8 mouse cellular contexts compared by ENCODE assay signal in genomic region chr7:120328087-120328793, GRCm38 (mm10). TPM values are rescaled to one million over a fixed set of nuclear protein-coding genes. Genes with fewer than 3 reads are reported as not detected.
DNase-seq lines count a peak whose midpoint lies in the region; ATAC-seq and TF ChIP-seq lines count a peak whose summit lies in the region.

Abca15 (plus strand) TSS chr7:120328670.

- no peaks in the 10 kb centered on the region for H3K9me3 ChIP-seq in heart, embryonic 11.5 days (replicated peaks; ENCODE audit: control insufficient read depth, low read length)
- no peaks in the 10 kb centered on the region for H3K9me3 ChIP-seq in ES-E14 (ENCODE audit: control insufficient read depth, insufficient read depth, low read depth, low read length)
- H3K9me3 ChIP-seq in embryonic facial prominence, embryonic 11.5 days (replicated peaks; ENCODE audit: control insufficient read depth, low read length): no peaks in the 10 kb centered on the region
- H3K9me3 ChIP-seq in hindbrain, embryonic 16.5 days (ENCODE audit: control insufficient read depth, low read length): no peaks in the 10 kb centered on the region
- no peaks in the 10 kb centered on the region for H3K9me3 ChIP-seq in liver, embryonic 15.5 days (replicated peaks)

- no peak within 1 kb of the TSS for H3K27ac ChIP-seq in heart, embryonic 11.5 days (ENCODE audit: low read depth, low read length)
- H3K27ac ChIP-seq in heart, adult 2 months: no peak within 1 kb of the TSS
- no peak within 1 kb of the TSS for H3K27ac ChIP-seq in ES-E14 (ENCODE audit: insufficient read depth, low read depth, low read length, poor library complexity, severe bottlenecking)
- H3K27ac ChIP-seq in embryonic facial prominence, embryonic 11.5 days (replicated peaks; ENCODE audit: low read depth, low read length): no peak within 1 kb of the TSS
- H3K27ac ChIP-seq in hindbrain, embryonic 16.5 days (ENCODE audit: low read depth, low read length): no peak within 1 kb of the TSS
- H3K27ac ChIP-seq in liver, embryonic 15.5 days (replicated peaks): no peak within 1 kb of the TSS

- no peak for DNase-seq in heart, adult 2 months
- no peak for DNase-seq in ES-E14 (ENCODE audit: low read depth, low spot score)
- no peak for DNase-seq in embryonic facial prominence, embryonic 11.5 days (ENCODE audit: low spot score)
- DNase-seq in thymus, postnatal 4 days: no peak

- peak within 1 kb of the TSS; percentile 61 for H3K4me2 ChIP-seq in heart, embryonic 11.5 days
- H3K4me2 ChIP-seq in embryonic facial prominence, embryonic 11.5 days (ENCODE audit: low read depth, low read length): no peak within 1 kb of the TSS; the same call in 1 of the 2 replicates
- H3K4me2 ChIP-seq in hindbrain, embryonic 16.5 days (ENCODE audit: low read length): peak within 1 kb of the TSS; percentile 75
- peak within 1 kb of the TSS; percentile 30; the same call in 1 of the 2 replicates for H3K4me2 ChIP-seq in liver, embryonic 15.5 days

- 75% methylated on average over 22 of the region's 22 CpGs for WGBS in heart, embryonic 11.5 days (ENCODE audit: insufficient replicate concordance)
- WGBS in heart, adult 2 months: 73% methylated on average over 22 of the region's 22 CpGs
- WGBS in embryonic facial prominence, embryonic 11.5 days: 83% methylated on average over 22 of the region's 22 CpGs
- WGBS in hindbrain, embryonic 16.5 days: 81% methylated on average over 22 of the region's 22 CpGs
- 71% methylated on average over 22 of the region's 22 CpGs for WGBS in liver, embryonic 15.5 days (ENCODE audit: insufficient replicate concordance)

- H3K9ac ChIP-seq in heart, embryonic 11.5 days (ENCODE audit: low read depth, low read length): no peak within 1 kb of the TSS
- H3K9ac ChIP-seq in heart, adult 2 months (ENCODE audit: low read depth, low read length): no peak within 1 kb of the TSS
- H3K9ac ChIP-seq in ES-E14 (ENCODE audit: insufficient read depth, low read depth, low read length, poor library complexity, severe bottlenecking): no peak within 1 kb of the TSS
- H3K9ac ChIP-seq in embryonic facial prominence, embryonic 11.5 days (replicated peaks; ENCODE audit: low read length): no peak within 1 kb of the TSS
- H3K9ac ChIP-seq in hindbrain, embryonic 16.5 days (ENCODE audit: low read depth, low read length): no peak within 1 kb of the TSS
- H3K9ac ChIP-seq in liver, embryonic 15.5 days: no peak within 1 kb of the TSS

- no peaks in the 10 kb centered on the region for H3K36me3 ChIP-seq in heart, embryonic 11.5 days (ENCODE audit: control insufficient read depth, insufficient read depth, low read length)
- no peaks in the 10 kb centered on the region for H3K36me3 ChIP-seq in heart, adult 2 months (ENCODE audit: control insufficient read depth, insufficient read depth, low read length)
- H3K36me3 ChIP-seq in ES-E14 (ENCODE audit: control insufficient read depth, insufficient read depth, low read length, poor library complexity, severe bottlenecking): no peaks in the 10 kb centered on the region
- no peaks in the 10 kb centered on the region for H3K36me3 ChIP-seq in embryonic facial prominence, embryonic 11.5 days (replicated peaks; ENCODE audit: control insufficient read depth, insufficient read depth, low read depth, low read length)
- H3K36me3 ChIP-seq in hindbrain, embryonic 16.5 days (ENCODE audit: control insufficient read depth, insufficient read depth, low read length): no peaks in the 10 kb centered on the region
- H3K36me3 ChIP-seq in liver, embryonic 15.5 days (replicated peaks): no peaks in the 10 kb centered on the region

- in situ Hi-C loops in ES-E14 (cut with MboI; ENCODE audit: low sequenced_read_pairs in 2 of 2, unreplicated experiment in 2 of 2): loop anchor here in 1 of 2 experiments (10.0 kb wide), 1 partner anchor 83 kb away; no protein-coding TSS in a partner anchor

- H3K79me2 ChIP-seq in heart, adult 2 months (replicated peaks; ENCODE audit: control insufficient read depth, insufficient read depth, low read length): no peaks in the 10 kb centered on the region

- peak within 1 kb of the TSS; percentile 31 for H3K4me3 ChIP-seq in heart, embryonic 11.5 days (ENCODE audit: low read depth, low read length)
- H3K4me3 ChIP-seq in heart, adult 2 months: no peak within 1 kb of the TSS
- peak within 1 kb of the TSS; percentile 3 to 23; a peak in 2 of 4 replicates for H3K4me3 ChIP-seq in ES-E14 (ENCODE audit: insufficient read depth in 1 of 2, low read depth in 1 of 2, low read length in 2 of 2, poor library complexity in 1 of 2, severe bottlenecking in 1 of 2)
- H3K4me3 ChIP-seq in embryonic facial prominence, embryonic 11.5 days (ENCODE audit: low read depth, low read length): no peak within 1 kb of the TSS
- H3K4me3 ChIP-seq in hindbrain, embryonic 16.5 days (ENCODE audit: low read length): peak within 1 kb of the TSS; percentile 33
- no peak within 1 kb of the TSS; the same call in 1 of the 2 replicates for H3K4me3 ChIP-seq in liver, embryonic 15.5 days (replicated peaks)

- intact Hi-C loops in heart, adult 2 months (cut with DNase I): loop anchor here (10.0 kb wide), 1 partner anchor 483 kb away; no protein-coding TSS in a partner anchor

- TF ChIP-seq CTCF in heart, adult 2 months (IDR thresholded peaks at IDR 0.05): no peak

- peaks cover 5% of the 10 kb centered on the region; the same call in 1 of the 2 replicates for H3K27me3 ChIP-seq in heart, embryonic 11.5 days (ENCODE audit: control insufficient read depth, insufficient read depth, low read length)
- H3K27me3 ChIP-seq in heart, adult 2 months (ENCODE audit: control insufficient read depth, insufficient read depth, low read length): no peaks in the 10 kb centered on the region
- H3K27me3 ChIP-seq in embryonic facial prominence, embryonic 11.5 days (ENCODE audit: control insufficient read depth, insufficient read depth, low read length): no peaks in the 10 kb centered on the region
- H3K27me3 ChIP-seq in hindbrain, embryonic 16.5 days (replicated peaks; ENCODE audit: control insufficient read depth, insufficient read depth, low read length): no peaks in the 10 kb centered on the region
- H3K27me3 ChIP-seq in liver, embryonic 15.5 days: no peaks in the 10 kb centered on the region

- no peaks in the 10 kb centered on the region for H3K4me1 ChIP-seq in heart, embryonic 11.5 days (ENCODE audit: control insufficient read depth, insufficient read depth, low read length)
- H3K4me1 ChIP-seq in heart, adult 2 months (ENCODE audit: control insufficient read depth, insufficient read depth, low read length): no peaks in the 10 kb centered on the region
- H3K4me1 ChIP-seq in ES-E14 (ENCODE audit: control insufficient read depth in 2 of 2, insufficient read depth in 2 of 2, low read length in 2 of 2, poor library complexity in 1 of 2): peaks cover 2 to 7% of the 10 kb centered on the region in 2 experiments; a peak in 2 of 4 replicates
- no peaks in the 10 kb centered on the region for H3K4me1 ChIP-seq in embryonic facial prominence, embryonic 11.5 days (ENCODE audit: control insufficient read depth, insufficient read depth, low read length)
- H3K4me1 ChIP-seq in hindbrain, embryonic 16.5 days (ENCODE audit: control insufficient read depth, insufficient read depth, low read depth, low read length): peaks cover 3% of the 10 kb centered on the region
- no peaks in the 10 kb centered on the region for H3K4me1 ChIP-seq in liver, embryonic 15.5 days (replicated peaks)

- TF ChIP-seq POLR2A in heart, adult 2 months (IDR thresholded peaks at IDR 0.05; ENCODE audit: insufficient read depth, low read depth, low read length): no peak

- TF ChIP-seq EP300 in heart, adult 2 months (IDR thresholded peaks at IDR 0.05; ENCODE audit: insufficient read depth, low read depth, low read length): no peak

- 0 out of 2 replicates have a peak, but pooled peaks have one; percentile 14 for ATAC-seq in heart, embryonic 11.5 days (replicated peaks; ENCODE audit: insufficient number of reproducible peaks, low FRiP score, low TSS enrichment)
- peak; percentile 50; the same call in 1 of the 2 replicates for ATAC-seq in embryonic facial prominence, embryonic 11.5 days (replicated peaks; ENCODE audit: insufficient number of reproducible peaks, low FRiP score, low TSS enrichment, low read depth)
- peak; percentile 42 for ATAC-seq in hindbrain, embryonic 16.5 days
- ATAC-seq in liver, embryonic 15.5 days (ENCODE audit: insufficient read depth): no peak
- ATAC-seq in megakaryocyte progenitor cell, adult 5-6 weeks (replicated peaks; ENCODE audit: poor library complexity): no peak

TF ChIP-seq in ES-E14, 5 proteins besides CTCF, POLR2A, EP300 and RAD21:
- no peak for TF ChIP-seq ZNF384 (IDR thresholded peaks at IDR 0.05; ENCODE audit: low read depth, low read length)
TF ChIP-seq in ES-E14: peak in this region for 0.

RNA-seq across cellular contexts. Expression of gene Abca15, which starts in this region (rescaled TPM):
- not detected in 2 replicates for polyA plus RNA-seq in heart, embryonic 11.5 days (2014; fragmentation: Nextera tagmentation; extraction: Ambion mirVana)
- total RNA-seq in heart, adult 2 months (2021): not detected
- not detected in 2 replicates for polyA plus RNA-seq in heart, adult 2 months (2012; rRNA removed)
- total RNA-seq in ES-E14 (2012; rRNA removed): not detected in 2 replicates
- polyA plus RNA-seq in embryonic facial prominence, embryonic 11.5 days (2014; fragmentation: Nextera tagmentation; extraction: Ambion mirVana): not detected in 2 replicates
- polyA plus RNA-seq in hindbrain, embryonic 16.5 days (2015; fragmentation: Nextera tagmentation; extraction: Ambion mirVana): not detected in 2 replicates
- polyA plus RNA-seq in liver, embryonic 15.5 days (2015; fragmentation: Nextera tagmentation; extraction: Ambion mirVana): not detected in 2 replicates
- not detected in 2 replicates for total RNA-seq in megakaryocyte progenitor cell, adult 5-6 weeks (2015)
- total RNA-seq in megakaryocyte progenitor cell, adult 5-6 weeks (2017): not detected in 2 replicates

Comparison
In these comparisons a context has a peak if more than half of its experiments do, and no peak if none do; other contexts are left out.
1. Peak in ATAC-seq, H3K4me3 ChIP-seq and H3K4me2 ChIP-seq in heart, embryonic 11.5 days; RNA of the gene not detected or under 1 TPM.
2. Peak in ATAC-seq in embryonic facial prominence, embryonic 11.5 days; RNA of the gene not detected or under 1 TPM.
3. Peak in ATAC-seq, H3K4me3 ChIP-seq and H3K4me2 ChIP-seq in hindbrain, embryonic 16.5 days; RNA of the gene not detected or under 1 TPM.
4. H3K4me3 ChIP-seq: peak in ES-E14 (2 of 2); none in heart, adult 2 months (single experiment), embryonic facial prominence, embryonic 11.5 days (single experiment) and liver, embryonic 15.5 days (single experiment).